Mouse (Mus musculus) spleen, adult 2 months (tissue): Measurements from ENCODE around the gene Map4.

Source experiments
- CTCF ChIP-seq: fragments of 200-500 bp; IDR thresholded peaks from 2 replicates; pipeline ENCODE4 v1.5.1; 2011; ENCODE audit warnings: mild to moderate bottlenecking, inconsistent platforms; ENCODE audit not compliant: insufficient read depth, insufficient read length, insufficient replicate concordance; ENCODE audit errors: extremely low read depth
- POLR2A ChIP-seq: fragments of 200-500 bp; IDR thresholded peaks from 2 replicates; pipeline ENCODE4 v1.6.1; 2011; ENCODE audit warnings: low read depth, low read length, inconsistent platforms

DNA sequence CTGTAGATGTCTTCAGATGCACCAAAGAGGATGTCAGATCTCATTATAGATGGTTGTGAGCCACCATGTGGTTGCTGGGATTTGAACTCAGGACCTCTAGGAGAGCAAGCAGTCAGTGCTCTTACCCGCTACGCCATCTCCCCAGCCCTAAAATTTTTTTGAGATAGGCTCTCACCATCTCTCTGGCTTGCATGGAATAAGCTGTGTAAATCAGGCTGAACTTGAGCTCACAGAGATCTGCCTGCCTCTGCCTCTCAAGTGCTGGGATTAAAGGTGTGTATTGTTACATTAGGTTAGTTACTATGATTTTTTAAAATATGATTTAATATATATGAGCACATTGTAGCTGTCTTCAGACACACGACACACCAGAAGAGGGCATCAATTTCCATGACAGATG lies 2.1 kb upstream of the Map4 start:
- TF ChIP-seq CTCF (no peak), POLR2A (no peak)
